Mouse (Mus musculus) stomach, embryonic 14.5 days (tissue): ENCODE results near the gene Tcf7l1. TPM values are rescaled to one million over a fixed set of nuclear protein-coding genes. Genes with fewer than 3 reads are reported as not detected.

ENCODE experiments used
- ATAC-seq: fragments of 200-750 bp; cut with Nextera tagmentation; 2 replicates; pipeline ENCODE4 v1.8.0; 2017; ENCODE audit warnings: low read depth, moderate TSS enrichment; ENCODE audit not compliant: insufficient number of reproducible peaks, insufficient read depth, low FRiP score
- H3K27ac ChIP-seq: fragments of 300-500 bp; sonication (generic); 2 replicates; pipeline ENCODE4 v1.5.1; 2014; ENCODE audit warnings: mild to moderate bottlenecking, low read length, moderate library complexity, mixed read lengths
- H3K27me3 ChIP-seq: fragments of 300-500 bp; sonication (generic); 2 replicates; pipeline ENCODE4 v1.6.1; 2014; ENCODE audit warnings: low read length, control low read depth, mixed read lengths; ENCODE audit not compliant: control insufficient read depth, insufficient read depth
- H3K36me3 ChIP-seq: fragments of 300-500 bp; sonication (generic); 2 replicates; pipeline ENCODE4 v1.6.1; 2014; ENCODE audit warnings: mild to moderate bottlenecking, control low read depth, low read length, moderate library complexity, mixed read lengths; ENCODE audit not compliant: control insufficient read depth, insufficient read depth
- H3K4me1 ChIP-seq: fragments of 300-500 bp; sonication (generic); 2 replicates; pipeline ENCODE4 v1.6.1; 2014; ENCODE audit warnings: low read length, control low read depth, mixed read lengths; ENCODE audit not compliant: control insufficient read depth, insufficient read depth
- H3K4me2 ChIP-seq: fragments of 300-500 bp; sonication (generic); replicated peaks from 2 replicates; pipeline ENCODE4 v1.6.1; 2014; ENCODE audit warnings: low read depth, low read length, control low read depth
- H3K4me3 ChIP-seq: fragments of 300-500 bp; sonication (generic); 2 replicates; pipeline ENCODE4 v1.5.1; 2014; ENCODE audit warnings: low read depth, low read length, control low read depth
- H3K9ac ChIP-seq: fragments of 300-500 bp; sonication (generic); replicated peaks from 2 replicates; pipeline ENCODE4 v1.6.1; 2014; ENCODE audit warnings: low read depth, mild to moderate bottlenecking, control low read depth, low read length, moderate library complexity, mixed read lengths
- H3K9me3 ChIP-seq: fragments of 300-500 bp; sonication (generic); 2 replicates; pipeline ENCODE4 v1.6.1; 2016; ENCODE audit warnings: low read depth, low read length, control low read depth; ENCODE audit not compliant: control insufficient read depth
- WGBS: fragments of 180-500 bp; shearing (Covaris S2); extraction: QIAGEN DNeasy Blood & Tissue Kit; methylation state at CpG from one replicate; pipeline ENCODE4 v1.1.7; 2014; 5-methylcytosine and 5-hydroxymethylcytosine counted together
- polyA plus RNA-seq: library from polyadenylated mRNA; unstranded; fragments of >200 nt; fragmentation: Nextera tagmentation; extraction: Ambion mirVana; gene quantifications from 2 replicates; pipeline ENCODE4 v1.2.1, GENCODE M21; 2014

Gene Tcf7l1
- polyA plus RNA-seq, 1 experiment from 2014 or later = 39.0 TPM

GRCm38 (mm10) chr6:72748421-72748820, 40.6 kb downstream of the Tcf7l1 start:
- H3K27ac ChIP-seq = peak overlapping the region; percentile 52; the same call in 1 of the 2 replicates
- 0 out of 2 replicates have a peak, but pooled peaks have one; percentile 20 for ATAC-seq
- H3K9ac ChIP-seq = no peak overlapping the region
- no peak overlapping the region; the same call in 1 of the 2 replicates for H3K4me2 ChIP-seq
- 5% methylated on average over 2 of the region's 2 CpGs for WGBS
- H3K9me3 ChIP-seq = no peaks in the 10 kb centered on the region
- H3K4me3 ChIP-seq = no peak overlapping the region
- no peaks in the 10 kb centered on the region for H3K36me3 ChIP-seq
- peaks cover 50% of the 10 kb centered on the region for H3K4me1 ChIP-seq
- no peaks in the 10 kb centered on the region for H3K27me3 ChIP-seq

GRCm38 (mm10) chr6:72747814-72748213, 41.2 kb downstream of the Tcf7l1 start:
- Histone ChIP-seq H3K9ac (no peak overlapping the region), H3K27ac (peak overlapping the region; percentile 21; the same call in 1 of the 2 replicates), H3K4me1 (peaks cover 50% of the 10 kb centered on the region), H3K4me2 (no peak overlapping the region), H3K9me3 (no peaks in the 10 kb centered on the region), H3K4me3 (no peak overlapping the region), H3K36me3 (no peaks in the 10 kb centered on the region), H3K27me3 (no peaks in the 10 kb centered on the region)
- no peak for ATAC-seq
- 55% methylated on average over 11 of the region's 11 CpGs for WGBS

- Histone ChIP-seq H3K36me3 (no peaks in the 10 kb centered on the region), H3K4me3 (no peak overlapping the region), H3K27ac (no peak overlapping the region), H3K27me3 (no peaks in the 10 kb centered on the region), H3K4me2 (0 out of 2 replicates have a peak overlapping the region, but pooled peaks have one; percentile 2), H3K4me1 (peaks cover 56% of the 10 kb centered on the region), H3K9ac (no peak overlapping the region), H3K9me3 (no peaks in the 10 kb centered on the region)
- no peak for ATAC-seq
- 11% methylated on average over 4 of the region's 4 CpGs for WGBS
These were observed 41.9 kb downstream of the Tcf7l1 start for GRCm38 (mm10) chr6:72747156-72747555.

GRCm38 (mm10) chr6:72745781-72746180, 43.3 kb downstream of the Tcf7l1 start:
- H3K9me3 ChIP-seq = no peaks in the 10 kb centered on the region
- 44% methylated on average over 12 of the region's 12 CpGs for WGBS
- no peak for ATAC-seq
- peaks cover 68% of the 10 kb centered on the region for H3K4me1 ChIP-seq
- no peak overlapping the region for H3K27ac ChIP-seq
- no peaks in the 10 kb centered on the region for H3K27me3 ChIP-seq
- no peak overlapping the region for H3K9ac ChIP-seq
- H3K4me2 ChIP-seq = no peak overlapping the region
- no peak overlapping the region for H3K4me3 ChIP-seq
- no peaks in the 10 kb centered on the region for H3K36me3 ChIP-seq

GRCm38 (mm10) chr6:72744144-72744800, 44.8 kb downstream of the Tcf7l1 start:
- Histone ChIP-seq H3K36me3 (no peaks in the 10 kb centered on the region), H3K4me1 (peaks cover 75% of the 10 kb centered on the region), H3K27me3 (no peaks in the 10 kb centered on the region), H3K9me3 (no peaks in the 10 kb centered on the region), H3K9ac (no peak overlapping the region), H3K4me3 (no peak overlapping the region), H3K27ac (peak overlapping the region; percentile 24; the same call in 1 of the 2 replicates), H3K4me2 (no peak overlapping the region)
- WGBS = 47% methylated on average over 10 of the region's 10 CpGs
- ATAC-seq = no peak

GRCm38 (mm10) chr6:72743624-72744041, 45.4 kb downstream of the Tcf7l1 start:
- no peaks in the 10 kb centered on the region for H3K36me3 ChIP-seq
- H3K27me3 ChIP-seq = no peaks in the 10 kb centered on the region
- no peak overlapping the region for H3K9ac ChIP-seq
- no peak for ATAC-seq
- 54% methylated on average over 3 of the region's 3 CpGs for WGBS
- no peak overlapping the region for H3K4me3 ChIP-seq
- no peak overlapping the region for H3K4me2 ChIP-seq
- H3K9me3 ChIP-seq = no peaks in the 10 kb centered on the region
- H3K4me1 ChIP-seq = peaks cover 68% of the 10 kb centered on the region
- no peak overlapping the region for H3K27ac ChIP-seq

- H3K27ac ChIP-seq = no peak overlapping the region
- H3K9ac ChIP-seq = no peak overlapping the region
- peaks cover 55% of the 10 kb centered on the region for H3K4me1 ChIP-seq
- no peaks in the 10 kb centered on the region for H3K27me3 ChIP-seq
- WGBS = 71% methylated on average over 7 of the region's 7 CpGs
- H3K4me3 ChIP-seq = no peak overlapping the region
- H3K36me3 ChIP-seq = no peaks in the 10 kb centered on the region
- ATAC-seq = no peak
- no peak overlapping the region for H3K4me2 ChIP-seq
- H3K9me3 ChIP-seq = no peaks in the 10 kb centered on the region
These were observed 46.7 kb downstream of the Tcf7l1 start for GRCm38 (mm10) chr6:72742331-72742730.

DNA sequence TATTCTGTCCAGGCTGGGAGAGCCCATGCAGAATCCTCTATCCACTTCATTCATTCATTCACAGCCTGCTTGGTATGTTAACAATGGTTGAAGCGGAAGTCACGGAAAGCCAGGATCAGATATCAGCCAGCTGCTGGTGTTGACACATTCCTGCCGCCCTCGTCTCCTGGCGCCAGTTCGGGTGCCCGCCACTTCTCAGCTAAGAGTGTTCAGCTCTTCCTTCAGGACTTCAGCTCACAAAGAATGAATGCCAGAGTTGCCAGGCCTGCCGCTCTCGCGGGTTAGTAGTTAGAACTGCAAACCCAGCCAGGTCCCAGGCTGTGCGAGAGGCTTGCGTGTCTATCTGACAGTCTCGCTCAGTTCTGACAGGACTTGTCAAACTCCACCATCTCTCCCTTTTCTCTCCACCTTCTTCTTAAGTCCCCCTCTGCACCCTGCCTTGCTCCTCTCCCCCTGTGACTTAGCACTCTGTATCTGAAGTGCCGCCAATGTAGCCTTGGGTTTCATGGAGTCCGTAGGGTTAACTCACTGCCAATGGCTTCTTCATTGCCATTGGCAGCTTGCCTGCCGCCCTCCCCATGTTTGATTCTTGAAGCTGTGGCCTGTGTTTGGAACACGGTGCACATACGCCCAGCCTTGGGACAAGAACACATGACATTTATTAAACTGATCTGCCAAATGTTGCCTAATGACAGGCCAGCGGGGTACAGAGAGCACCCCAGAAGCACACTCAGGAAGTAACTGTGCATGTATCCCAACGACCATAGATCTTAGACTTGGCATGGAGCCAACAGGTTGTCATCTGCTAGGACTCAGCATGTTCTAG, 48.2 kb downstream of the Tcf7l1 start:
- H3K9me3 ChIP-seq = no peaks in the 10 kb centered on the region
- peak overlapping the region; percentile 6 for H3K4me2 ChIP-seq
- 36% methylated on average over 20 of the region's 20 CpGs for WGBS
- no peak overlapping the region for H3K9ac ChIP-seq
- peaks cover 42% of the 10 kb centered on the region for H3K4me1 ChIP-seq
- H3K27ac ChIP-seq = peak overlapping the region; percentile 21
- H3K4me3 ChIP-seq = no peak overlapping the region
- H3K27me3 ChIP-seq = no peaks in the 10 kb centered on the region
- ATAC-seq = peak; percentile 44; the same call in 1 of the 2 replicates
- H3K36me3 ChIP-seq = no peaks in the 10 kb centered on the region
